Mouse (Mus musculus): ENCODE results near the gene Gm32802.
A peak's percentile ranks its signal among the peaks of the same experiment; 100 is the strongest.
"Not testable (repeated sequence)": the region's sequence is repeated elsewhere in the genome, so short reads cannot be mapped to it uniquely, and the experiment has no call there.

Gm32802 gene

GRCm38 (mm10) chr10:118258388-118258787 is at the start of gene Gm32802:
Gm32802 (plus strand) TSS chr10:118258688.
- not testable (repeated sequence) for DNase-seq (ENCODE audit: low read depth, low spot score)

DNA sequence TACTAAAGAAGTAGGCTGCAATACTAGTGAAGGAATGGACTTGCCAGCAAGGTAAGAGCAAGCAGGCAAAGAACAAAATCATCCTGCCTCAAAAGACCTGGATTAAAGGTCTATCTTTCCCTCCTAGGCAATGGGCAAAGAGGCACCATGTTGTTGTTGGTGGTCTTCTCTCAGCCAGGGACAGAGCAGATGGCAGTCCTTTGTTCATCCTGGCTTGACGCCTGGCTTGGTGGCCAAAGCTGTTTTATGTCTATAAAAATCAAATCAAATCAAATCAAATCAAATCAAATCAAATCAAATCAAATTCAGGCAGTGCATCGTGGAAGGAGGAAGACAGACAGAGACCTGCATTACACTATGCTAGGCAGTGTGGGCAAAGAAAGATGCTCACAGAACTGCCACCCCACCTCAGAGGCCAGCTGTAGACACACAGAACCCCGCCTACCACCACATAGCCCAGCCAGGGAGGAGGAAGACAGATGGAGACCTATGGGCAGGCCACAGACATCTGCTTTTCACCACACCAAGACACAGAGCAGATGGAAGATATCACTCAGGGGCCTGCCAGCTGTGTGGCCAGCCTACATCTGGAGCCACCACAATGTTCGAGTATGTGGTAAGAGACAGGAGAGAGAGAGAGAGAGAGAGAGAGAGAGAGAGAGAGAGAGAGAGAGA is 42.6 kb upstream of the Gm32802 start:
- DNase-seq (ENCODE audit: low read depth, low spot score): not testable (repeated sequence)

GRCm38 (mm10) chr10:118227629-118228028 is 30.9 kb upstream of the Gm32802 start:
- DNase-seq (ENCODE audit: low read depth, low spot score): not testable (repeated sequence)

DNA sequence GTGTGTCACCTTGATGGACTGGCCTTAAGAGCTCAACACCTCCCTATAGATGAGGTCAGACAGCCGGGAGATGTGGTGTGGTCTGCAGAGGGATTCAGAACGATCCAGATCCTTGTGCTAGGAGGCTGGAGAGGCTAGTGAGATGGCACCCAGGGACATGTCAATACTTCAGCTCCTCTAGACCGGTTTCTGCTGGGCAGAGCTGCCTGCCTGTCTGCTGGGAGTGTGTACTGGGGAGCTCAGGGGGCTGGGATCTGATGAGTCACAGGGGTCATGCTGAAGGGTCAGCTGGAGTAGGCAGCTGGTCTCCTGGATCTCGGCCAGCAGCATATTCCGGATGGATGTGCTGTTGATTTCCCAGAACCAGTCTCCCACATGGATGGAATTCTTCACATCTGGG is 25.9 kb upstream of the Gm32802 start:
- not testable (repeated sequence) for DNase-seq (ENCODE audit: low read depth, low spot score)

- DNase-seq (ENCODE audit: low read depth, low spot score): not testable (repeated sequence)
Measured at GRCm38 (mm10) chr10:118240680-118241079, 17.8 kb upstream of the Gm32802 start, which contains the start of gene Gm32717. Gm32717 (minus strand) TSS chr10:118240780.

DNA sequence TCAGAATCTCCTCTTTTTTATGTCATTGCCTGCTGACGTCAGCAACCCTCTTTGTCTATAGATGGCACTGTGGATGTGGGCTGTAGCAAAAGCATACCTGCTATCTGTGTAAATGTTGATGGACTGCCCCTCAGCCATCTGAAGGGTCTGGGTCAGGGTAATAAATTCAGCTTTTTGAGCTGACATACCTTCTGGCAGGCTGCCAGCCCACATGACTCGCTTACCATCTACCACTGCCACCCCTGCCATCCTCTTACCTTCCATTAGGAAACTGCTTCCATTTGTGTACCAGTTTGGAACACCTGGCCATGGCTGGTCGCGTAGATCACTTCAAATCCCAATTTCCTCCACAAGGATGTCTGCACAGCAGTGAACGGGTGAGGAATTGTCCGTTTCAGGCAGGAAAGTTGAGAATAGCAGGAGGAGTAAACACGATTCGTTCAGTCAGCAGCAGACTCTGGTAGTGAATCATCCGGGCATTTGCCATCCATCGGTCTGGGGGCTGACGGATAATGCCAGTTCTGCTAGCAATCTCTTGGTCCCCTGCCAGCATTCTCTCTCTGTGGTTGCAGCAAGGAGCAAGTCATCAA is 9.4 kb upstream of the Gm32802 start:
- DNase-seq (ENCODE audit: low read depth, low spot score): not testable (repeated sequence)

GRCm38 (mm10) chr10:118250852-118251295 is 7.6 kb upstream of the Gm32802 start:
- DNase-seq (ENCODE audit: low read depth, low spot score): peak; percentile 76

GRCm38 (mm10) chr10:118268812-118269211 is 10.3 kb downstream of the Gm32802 start:
- DNase-seq (ENCODE audit: low read depth, low spot score): not testable (repeated sequence)

GRCm38 (mm10) chr10:118271416-118271815 is 12.9 kb downstream of the Gm32802 start:
- not testable (repeated sequence) for DNase-seq (ENCODE audit: low read depth, low spot score)

DNA sequence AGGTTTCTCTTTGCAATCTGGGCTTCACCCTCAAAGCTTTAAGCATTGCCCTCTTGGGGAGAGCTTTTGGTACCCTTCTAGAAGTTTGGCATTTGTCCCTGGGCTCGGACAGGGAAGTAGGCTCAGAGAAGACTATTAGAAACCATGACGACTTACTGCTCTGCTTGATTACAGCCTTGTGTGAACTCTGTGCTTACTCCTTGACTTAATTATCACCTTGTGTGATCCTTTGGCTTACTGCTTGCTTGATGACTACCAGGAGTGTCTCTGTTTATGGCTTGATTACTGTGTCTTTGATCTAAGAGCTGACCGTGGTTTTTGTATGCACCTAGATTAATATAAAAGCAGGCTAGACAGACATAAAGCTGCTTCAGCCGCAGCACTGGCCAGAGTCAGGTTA is 19.6 kb downstream of the Gm32802 start:
- DNase-seq (ENCODE audit: low read depth, low spot score): not testable (repeated sequence)

DNA sequence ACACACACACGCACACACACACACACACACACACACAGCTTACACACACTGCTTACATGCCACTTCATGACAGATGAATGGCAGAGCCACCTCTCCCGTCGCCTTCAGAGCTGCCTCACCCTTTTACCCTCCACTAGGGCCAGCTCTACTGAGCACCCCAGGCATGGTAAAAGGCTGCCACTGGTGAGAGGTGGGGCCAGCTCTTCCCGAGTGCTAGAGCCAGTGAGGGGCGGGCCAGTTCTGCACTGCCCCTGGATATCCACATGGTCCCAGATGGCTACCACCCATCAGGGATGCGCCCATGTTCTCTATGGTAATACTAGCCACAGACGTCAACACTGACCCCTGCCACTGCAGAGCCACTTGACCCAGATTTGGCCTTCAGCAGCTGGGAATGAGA is 24.1 kb downstream of the Gm32802 start:
- not testable (repeated sequence) for DNase-seq (ENCODE audit: low read depth, low spot score)

DNA sequence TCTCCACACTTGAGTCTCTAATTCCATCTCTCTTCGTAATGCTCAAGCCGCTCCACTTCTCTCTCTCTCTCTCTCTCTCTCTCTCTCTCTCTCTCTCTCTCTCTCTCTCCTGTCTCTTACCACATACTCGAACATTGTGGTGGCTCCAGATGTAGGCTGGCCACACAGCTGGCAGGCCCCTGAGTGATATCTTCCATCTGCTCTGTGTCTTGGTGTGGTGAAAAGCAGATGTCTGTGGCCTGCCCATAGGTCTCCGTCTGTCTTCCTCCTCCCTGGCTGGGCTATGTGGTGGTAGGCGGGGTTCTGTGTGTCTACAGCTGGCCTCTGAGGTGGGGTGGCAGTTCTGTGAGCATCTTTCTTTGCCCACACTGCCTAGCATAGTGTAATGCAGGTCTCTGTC is 24.5 kb downstream of the Gm32802 start:
- DNase-seq (ENCODE audit: low read depth, low spot score): not testable (repeated sequence)

DNA sequence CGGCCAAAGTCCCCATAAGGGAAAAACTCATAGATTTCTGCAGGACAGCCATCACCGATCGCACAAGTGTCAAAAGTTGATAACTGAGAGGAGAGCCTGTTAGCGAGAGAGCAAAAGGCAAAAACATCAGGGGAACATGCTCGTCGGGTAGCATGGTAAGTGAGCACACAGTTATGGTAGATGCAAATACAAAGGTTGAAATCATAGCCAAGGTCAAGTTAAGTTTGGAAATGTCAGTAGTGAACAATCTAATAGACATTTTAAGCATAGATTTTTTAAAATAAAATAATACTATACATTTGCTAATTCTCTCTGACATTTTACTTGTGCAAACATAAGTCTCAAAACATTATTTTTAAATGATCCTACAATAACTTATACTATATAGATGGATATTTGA is 36.5 kb downstream of the Gm32802 start, which contains the start of gene Iltifb:
Gene Iltifb, minus strand, starts transcription at position 101 of the 400 bp plus-strand sequence.
- DNase-seq (ENCODE audit: low read depth, low spot score): no peak

- DNase-seq (ENCODE audit: low read depth, low spot score): not testable (repeated sequence)
Measured at GRCm38 (mm10) chr10:118302133-118302532, 43.6 kb downstream of the Gm32802 start.

All from mesoderm, embryonic 11.5 days (tissue).